Mouse (Mus musculus) hindbrain, postnatal 0 days (tissue): ENCODE measurements around the gene Amer2. TPM values are rescaled to one million over a fixed set of nuclear protein-coding genes. Genes with fewer than 3 reads are reported as not detected.

Experiments
- ATAC-seq: fragments of 200-750 bp; cut with Nextera tagmentation; 2 replicates; pipeline ENCODE4 v1.8.0; 2017; ENCODE audit warnings: mild to moderate bottlenecking, moderate TSS enrichment, moderate library complexity
- DNase-seq: peaks from one replicate; pipeline ENCODE4 v3.0.0-alpha.2; 2015; ENCODE audit warnings: low spot score
- H3K27ac ChIP-seq: fragments of 300-500 bp; sonication (generic); 2 replicates; pipeline ENCODE4 v1.5.1; 2014; ENCODE audit warnings: mild to moderate bottlenecking
- H3K27me3 ChIP-seq: fragments of 300-500 bp; sonication (generic); 2 replicates; pipeline ENCODE4 v1.6.1; 2014; ENCODE audit warnings: low read length, mixed read lengths; ENCODE audit not compliant: insufficient read depth
- H3K36me3 ChIP-seq: fragments of 300-500 bp; sonication (generic); 2 replicates; pipeline ENCODE4 v1.6.1; 2014; ENCODE audit warnings: low read length, mixed read lengths; ENCODE audit not compliant: insufficient read depth
- H3K4me1 ChIP-seq: fragments of 300-500 bp; sonication (generic); 2 replicates; pipeline ENCODE4 v1.6.1; 2014; ENCODE audit warnings: antibody characterized with exemption, low read length, mixed read lengths; ENCODE audit not compliant: insufficient read depth
- H3K4me2 ChIP-seq: fragments of 300-500 bp; sonication (generic); 2 replicates; pipeline ENCODE4 v1.6.1; 2014; ENCODE audit warnings: low read depth, mild to moderate bottlenecking, low read length, moderate library complexity, mixed read lengths
- H3K4me3 ChIP-seq: fragments of 300-500 bp; sonication (generic); 2 replicates; pipeline ENCODE4 v1.5.1; 2014; ENCODE audit warnings: low read length
- H3K9ac ChIP-seq: fragments of 300-500 bp; sonication (generic); replicated peaks from 2 replicates; pipeline ENCODE4 v1.6.1; 2014; ENCODE audit warnings: mild to moderate bottlenecking, low read length, moderate library complexity, mixed read lengths
- H3K9me3 ChIP-seq: fragments of 300-500 bp; sonication (generic); 2 replicates; pipeline ENCODE4 v1.6.1; 2016; ENCODE audit warnings: low read length, mixed read lengths
- CTCF ChIP-seq: IDR thresholded peaks from 2 replicates; pipeline ENCODE4 v1.5.1; 2016; ENCODE audit warnings: antibody characterized with exemption, control low read depth, low read depth
- whole genome bisulfite sequencing: fragments of 180-500 bp; shearing (Covaris S2); extraction: QIAGEN DNeasy Blood & Tissue Kit; methylation state at CpG from one replicate; pipeline ENCODE4 v1.1.7; 2014; 5-methylcytosine and 5-hydroxymethylcytosine counted together
- polyA plus RNA-seq: library from polyadenylated mRNA; unstranded; fragments of >200 nt; fragmentation: Nextera tagmentation; extraction: Ambion mirVana; gene quantifications from 2 replicates; pipeline ENCODE4 v1.2.1, GENCODE M21; 2015
- total RNA-seq: library from RNA; depleted of rRNA; stranded (reverse); fragments of >200 nt; gene quantifications from 2 replicates; pipeline ENCODE4 v1.2.3, GENCODE M21; 2014

Amer2 gene
- total and polyA plus RNA-seq, 2 experiments from 2014 or later: 21.6 to 27.4 TPM

DNA sequence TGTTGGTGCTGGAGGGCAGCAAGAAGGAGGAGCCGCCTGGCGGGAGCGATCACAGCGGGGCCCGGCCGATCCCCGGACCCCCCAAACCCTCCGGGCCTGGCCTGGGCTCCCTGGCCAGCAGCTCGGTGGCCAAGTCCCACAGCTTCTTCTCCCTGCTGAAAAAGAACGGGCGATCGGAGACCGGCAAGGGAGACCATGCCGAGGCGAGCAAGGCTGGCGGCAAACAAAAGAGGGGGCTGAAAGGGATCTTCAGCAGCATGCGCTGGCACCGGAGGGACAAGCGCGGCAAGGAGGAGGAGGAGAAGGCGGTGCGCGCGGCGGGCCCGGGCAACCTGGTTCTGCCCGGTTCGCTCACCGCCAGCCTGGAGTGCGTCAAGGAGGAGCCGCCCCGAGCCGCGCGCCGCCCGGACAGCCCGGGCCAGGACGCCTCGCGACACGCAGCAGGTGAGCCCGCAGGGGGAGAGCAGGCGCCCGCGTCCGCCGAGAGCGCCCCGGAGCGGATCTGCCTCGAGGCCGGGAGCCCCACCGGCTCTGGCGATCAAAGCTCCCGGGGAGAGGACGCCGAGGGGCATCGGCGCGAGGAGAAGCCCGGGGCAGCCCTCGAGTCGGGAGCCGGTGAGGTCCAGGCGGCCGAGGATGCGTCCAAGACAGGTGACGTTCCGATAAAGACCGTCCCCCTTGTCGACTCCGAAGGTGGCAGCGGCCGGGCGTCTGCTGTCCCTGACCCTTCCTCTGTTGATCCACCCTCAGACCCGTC lies 5.7 kb downstream of the Amer2 start:
- Histone ChIP-seq H3K9me3 (no peaks in the 10 kb centered on the region), H3K27me3 (no peaks in the 10 kb centered on the region), H3K36me3 (no peaks in the 10 kb centered on the region), H3K4me1 (peaks cover 30% of the 10 kb centered on the region), H3K4me2 (peak overlapping the region; percentile 86), H3K9ac (peak overlapping the region; percentile 95), H3K27ac (peak overlapping the region; percentile 97), H3K4me3 (peak overlapping the region; percentile 88)
- no peak for TF ChIP-seq CTCF
- DNase-seq: peak; percentile 63
- 1% methylated on average over 61 of the region's 77 CpGs for WGBS
- ATAC-seq: peak; percentile 76

DNA sequence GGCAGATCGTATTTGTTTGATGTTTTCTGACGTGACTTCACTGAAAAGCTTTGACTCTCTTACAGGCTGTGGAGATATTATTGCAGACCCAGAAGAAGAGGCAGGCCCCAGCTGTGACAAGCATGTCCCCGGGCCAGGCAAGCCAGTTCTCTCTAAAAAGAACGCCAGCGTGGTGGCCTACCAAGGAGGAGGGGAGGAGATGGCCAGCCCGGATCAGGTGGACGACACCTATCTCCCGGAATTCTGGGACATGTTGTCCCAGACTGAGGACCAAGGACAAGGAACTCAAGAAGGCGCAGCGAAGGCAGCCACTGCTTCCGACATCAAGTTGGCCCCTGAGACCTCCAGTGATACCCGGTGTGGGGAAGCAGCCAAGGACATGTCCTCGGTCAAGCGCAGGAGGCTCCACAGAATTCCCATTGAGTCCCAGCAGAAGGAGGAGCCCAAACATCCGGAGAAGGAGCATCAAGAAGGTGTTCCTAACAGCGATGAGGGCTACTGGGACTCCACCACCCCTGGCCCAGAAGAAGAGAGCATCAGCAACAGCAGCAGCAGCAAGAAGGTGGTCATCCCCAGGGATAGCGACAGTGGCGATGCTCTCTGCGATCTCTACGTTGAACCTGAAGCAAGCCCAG lies 6.4 kb downstream of the Amer2 start:
- no peaks in the 10 kb centered on the region for H3K27me3 ChIP-seq
- H3K27ac ChIP-seq: peak overlapping the region; percentile 97
- 0 out of 2 replicates have a peak, but pooled peaks have one; percentile 0 for ATAC-seq
- WGBS: 30% methylated on average over 20 of the region's 20 CpGs
- peak; percentile 23 for DNase-seq
- H3K4me3 ChIP-seq: peak overlapping the region; percentile 88
- peaks cover 36% of the 10 kb centered on the region for H3K4me1 ChIP-seq
- peak overlapping the region; percentile 86 for H3K4me2 ChIP-seq
- no peaks in the 10 kb centered on the region for H3K9me3 ChIP-seq
- peak overlapping the region; percentile 95 for H3K9ac ChIP-seq
- no peak for TF ChIP-seq CTCF
- H3K36me3 ChIP-seq: no peaks in the 10 kb centered on the region

DNA sequence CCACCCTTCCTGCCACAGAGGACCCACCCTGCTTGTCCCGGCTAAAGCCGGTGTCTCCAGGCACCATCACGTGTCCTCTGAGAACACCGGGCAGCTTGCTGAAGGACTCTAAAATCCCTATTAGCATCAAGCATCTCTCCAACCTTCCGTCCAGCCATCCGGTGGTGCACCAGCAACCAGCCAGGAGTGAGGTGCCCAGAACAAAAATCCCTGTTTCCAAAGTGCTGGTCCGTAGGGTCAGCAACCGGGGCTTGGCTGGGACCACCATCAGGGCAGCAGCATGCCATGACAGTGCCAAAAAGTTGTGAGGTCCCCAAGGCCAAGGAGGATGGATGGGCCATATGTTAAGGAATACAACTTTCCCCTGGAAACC lies 6.9 kb downstream of the Amer2 start:
- Histone ChIP-seq H3K27me3 (no peaks in the 10 kb centered on the region), H3K9ac (peak overlapping the region; percentile 95), H3K4me2 (peak overlapping the region; percentile 86), H3K27ac (peak overlapping the region; percentile 97; the same call in 1 of the 2 replicates), H3K36me3 (no peaks in the 10 kb centered on the region), H3K4me3 (peak overlapping the region; percentile 88), H3K9me3 (no peaks in the 10 kb centered on the region), H3K4me1 (peaks cover 40% of the 10 kb centered on the region)
- WGBS: 49% methylated on average over 8 of the region's 8 CpGs
- no peak for TF ChIP-seq CTCF
- DNase-seq (no peak), ATAC-seq (no peak)

DNA sequence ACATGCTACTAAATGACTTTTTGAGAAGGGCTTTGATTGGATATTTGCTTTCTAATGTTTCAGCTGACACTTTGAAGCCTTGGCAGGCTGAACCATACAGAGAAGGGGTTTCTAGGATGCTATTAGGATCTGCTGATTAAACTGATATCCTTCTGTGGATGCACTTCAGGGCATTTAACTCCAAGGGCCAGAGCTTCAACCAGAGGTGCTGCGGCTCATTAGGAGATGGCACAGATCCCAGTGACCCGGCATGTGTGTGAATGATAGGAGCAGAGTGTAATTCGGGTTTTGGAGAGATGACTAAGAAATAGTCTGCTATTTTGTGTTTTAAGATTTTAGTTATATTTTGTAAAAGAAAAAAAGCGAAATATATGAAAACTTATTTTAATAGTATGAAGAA lies 8.6 kb downstream of the Amer2 start:
- peak overlapping the region; percentile 88 for H3K4me3 ChIP-seq
- TF ChIP-seq CTCF: no peak
- no peaks in the 10 kb centered on the region for H3K9me3 ChIP-seq
- no peaks in the 10 kb centered on the region for H3K27me3 ChIP-seq
- no peaks in the 10 kb centered on the region for H3K36me3 ChIP-seq
- H3K4me2 ChIP-seq: peak overlapping the region; percentile 86
- peaks cover 48% of the 10 kb centered on the region for H3K4me1 ChIP-seq
- WGBS: 33% methylated on average over 4 of the region's 4 CpGs
- ATAC-seq: no peak
- peak overlapping the region; percentile 22; the same call in 1 of the 2 replicates for H3K9ac ChIP-seq
- H3K27ac ChIP-seq: no peak overlapping the region
- DNase-seq: peak; percentile 46

DNA sequence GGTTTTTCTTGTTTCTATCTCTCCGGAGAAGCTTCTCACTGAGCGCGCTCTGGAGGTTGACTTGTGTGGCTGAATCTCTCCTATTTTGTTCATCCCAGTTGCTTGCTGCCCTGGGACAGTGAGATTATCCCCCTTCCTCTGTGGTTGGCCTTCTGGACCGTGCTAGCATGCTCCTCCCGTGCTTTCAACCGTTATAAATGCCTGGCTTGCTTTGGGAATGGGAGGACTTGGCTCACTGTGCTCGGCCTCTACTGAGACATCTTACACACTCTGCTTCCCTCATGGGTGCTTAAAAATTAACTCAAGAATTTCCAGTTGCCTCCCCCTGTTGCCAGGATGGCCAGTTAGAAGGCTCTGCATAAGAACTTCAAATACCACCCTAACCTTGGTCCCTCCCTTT lies 10.8 kb downstream of the Amer2 start:
- H3K9ac ChIP-seq: no peak overlapping the region
- no peaks in the 10 kb centered on the region for H3K9me3 ChIP-seq
- peaks cover 39% of the 10 kb centered on the region for H3K4me1 ChIP-seq
- H3K36me3 ChIP-seq: no peaks in the 10 kb centered on the region
- ATAC-seq (0 out of 2 replicates have a peak, but pooled peaks have one; percentile 30), DNase-seq (peak; percentile 64)
- no peaks in the 10 kb centered on the region for H3K27me3 ChIP-seq
- H3K4me2 ChIP-seq: peak overlapping the region; percentile 86
- peak overlapping the region; percentile 41; the same call in 1 of the 2 replicates for H3K27ac ChIP-seq
- TF ChIP-seq CTCF: no peak
- peak overlapping the region; percentile 88 for H3K4me3 ChIP-seq
- WGBS: 53% methylated on average over 7 of the region's 7 CpGs

DNA sequence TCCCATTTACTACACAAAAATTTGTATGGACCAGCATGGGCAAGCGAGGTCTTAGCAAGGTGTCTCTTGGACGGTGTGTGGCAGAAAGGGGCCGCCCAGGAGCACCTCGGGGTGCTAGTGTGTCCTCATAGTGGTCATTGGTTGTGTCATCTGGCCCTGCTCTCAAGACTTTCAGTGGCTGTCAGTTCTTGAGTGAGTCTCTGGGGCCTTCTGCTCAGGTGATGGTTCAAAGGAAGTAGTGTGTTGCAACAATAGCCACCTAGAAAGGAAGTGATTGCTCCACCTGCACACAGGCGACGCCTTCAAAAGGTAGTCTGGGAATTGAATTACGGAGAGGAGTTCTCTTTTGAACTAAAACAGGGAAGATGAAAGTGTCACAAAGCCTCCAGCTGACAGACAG lies 11.2 kb downstream of the Amer2 start:
- H3K9ac ChIP-seq: no peak overlapping the region
- no peak overlapping the region for H3K27ac ChIP-seq
- ATAC-seq (no peak), DNase-seq (no peak)
- H3K9me3 ChIP-seq: no peaks in the 10 kb centered on the region
- no peaks in the 10 kb centered on the region for H3K36me3 ChIP-seq
- TF ChIP-seq CTCF: no peak
- WGBS: 81% methylated on average over 7 of the region's 7 CpGs
- no peaks in the 10 kb centered on the region for H3K27me3 ChIP-seq
- H3K4me2 ChIP-seq: peak overlapping the region; percentile 86
- peaks cover 39% of the 10 kb centered on the region for H3K4me1 ChIP-seq
- peak overlapping the region; percentile 88; the same call in 1 of the 2 replicates for H3K4me3 ChIP-seq
